Mouse (Mus musculus) gastrocnemius, postnatal 10 days (tissue): ENCODE measurements around the gene Grm4. TPM values are rescaled to one million over a fixed set of nuclear protein-coding genes. Genes with fewer than 3 reads are reported as not detected.

ENCODE experiments used
- DNase-seq: peaks from one replicate; pipeline ENCODE4 v3.0.0; 2021; ENCODE audit warnings: mixed read lengths
- total RNA-seq, 2 experiments: library from RNA; stranded (reverse); gene quantifications; 2 replicates each; pipeline ENCODE4 v1.2.3; 2021

Gene Grm4
- total RNA-seq, 2 experiments from 2014 or later, result 0.16 to 0.32 TPM

- DNase-seq, result no peak
These were observed 32.9 kb downstream of the Grm4 start for GRCm38 (mm10) chr17:27488173-27488823.

- DNase-seq, result no peak
These were observed 35.3 kb downstream of the Grm4 start for GRCm38 (mm10) chr17:27485940-27486339.

DNA sequence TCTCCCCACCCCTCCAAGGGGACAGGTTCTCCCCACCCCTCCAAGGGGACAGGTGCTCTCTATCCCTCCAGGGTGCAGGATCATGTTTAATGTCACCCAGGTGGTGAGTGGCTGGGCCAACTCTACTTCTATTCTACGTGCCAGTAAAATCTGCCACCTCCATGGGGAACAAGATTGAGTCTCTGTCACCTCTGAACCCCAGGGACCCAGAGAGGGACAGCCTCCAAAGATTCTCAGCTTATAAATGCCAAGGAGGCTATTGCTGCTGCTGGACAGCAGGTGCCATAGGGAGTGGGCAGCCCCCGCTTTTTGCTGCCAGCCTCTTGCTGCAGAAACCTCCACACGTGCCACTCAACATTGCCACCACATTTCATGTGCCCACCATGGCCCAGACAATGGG, 37.6 kb downstream of the Grm4 start:
- no peak for DNase-seq

- DNase-seq, result no peak
These were observed 40.8 kb downstream of the Grm4 start for GRCm38 (mm10) chr17:27480143-27481103.

DNA sequence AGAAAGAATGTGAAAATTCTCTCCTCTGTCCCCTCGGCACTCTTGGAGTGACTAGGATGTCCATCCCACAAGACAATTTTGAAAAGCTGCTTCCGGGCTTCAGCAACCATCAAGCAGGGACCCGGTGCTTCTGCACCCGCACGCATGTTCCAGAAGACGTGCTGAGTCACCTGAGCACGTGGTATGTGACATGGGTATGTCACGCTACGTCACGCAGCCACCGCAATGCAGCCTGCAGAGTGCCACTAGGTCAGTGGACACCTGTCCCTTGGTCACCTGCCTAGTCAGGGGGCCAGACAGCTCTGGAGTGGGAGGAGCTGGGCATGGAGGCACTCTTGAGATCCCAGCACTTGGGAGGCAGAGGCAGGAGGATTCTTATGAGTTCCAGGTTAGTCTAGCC, 45.6 kb downstream of the Grm4 start:
- DNase-seq, result no peak

GRCm38 (mm10) chr17:27466620-27467019, 54.6 kb downstream of the Grm4 start:
- peak; percentile 72 for DNase-seq

- DNase-seq, result no peak
These were observed 55.3 kb downstream of the Grm4 start for GRCm38 (mm10) chr17:27465924-27466323.

DNA sequence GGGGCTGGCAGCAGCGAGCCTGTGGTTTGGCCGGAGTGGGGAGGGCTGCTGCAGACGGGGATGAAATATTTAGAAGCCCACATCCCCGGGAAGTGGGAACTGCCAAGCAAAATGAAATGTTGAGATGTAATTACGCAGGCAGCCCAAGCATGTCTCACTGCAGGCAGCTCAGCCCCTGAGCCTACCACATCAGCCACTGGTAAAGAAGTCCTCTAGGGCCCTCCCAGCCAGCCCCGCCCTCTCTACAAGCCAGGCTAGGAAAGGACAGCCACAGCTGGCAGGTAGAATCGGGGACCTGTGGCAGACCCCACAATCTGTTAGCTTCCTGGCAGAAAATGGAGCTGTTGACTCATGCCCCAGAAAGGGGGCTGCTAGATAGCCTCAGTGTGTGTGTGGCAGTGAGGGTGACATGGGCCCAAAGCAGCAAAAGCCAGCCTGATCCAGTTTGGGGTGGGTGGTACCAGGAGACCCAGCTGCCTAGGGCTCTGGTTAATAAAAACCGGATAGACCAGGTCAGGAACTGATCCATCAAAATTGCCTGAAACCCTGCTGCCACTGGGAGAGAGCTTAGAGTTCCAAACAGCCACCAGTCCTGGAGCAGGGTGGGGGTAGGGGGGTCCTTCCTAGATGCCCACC, 56.8 kb downstream of the Grm4 start:
- no peak for DNase-seq

DNA sequence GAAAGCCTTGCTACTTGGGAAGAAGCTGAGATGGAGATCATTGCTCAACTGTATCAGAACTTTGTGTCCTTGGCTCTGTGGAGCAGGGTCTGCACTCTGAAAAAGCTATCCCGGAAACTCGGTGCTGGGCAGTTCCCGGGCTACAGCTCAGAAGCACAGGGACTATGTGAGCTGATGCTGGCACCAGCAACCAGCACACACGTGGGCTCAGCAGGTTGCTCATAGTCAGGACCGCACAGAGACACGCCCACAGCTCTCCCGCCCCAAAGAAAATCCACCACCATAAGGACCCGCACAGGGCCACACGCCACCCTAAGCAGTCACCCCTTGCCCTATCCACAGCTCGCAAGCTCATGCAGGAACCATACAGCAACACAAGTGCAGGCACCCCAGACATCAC, 61.2 kb downstream of the Grm4 start:
- DNase-seq, result no peak

DNA sequence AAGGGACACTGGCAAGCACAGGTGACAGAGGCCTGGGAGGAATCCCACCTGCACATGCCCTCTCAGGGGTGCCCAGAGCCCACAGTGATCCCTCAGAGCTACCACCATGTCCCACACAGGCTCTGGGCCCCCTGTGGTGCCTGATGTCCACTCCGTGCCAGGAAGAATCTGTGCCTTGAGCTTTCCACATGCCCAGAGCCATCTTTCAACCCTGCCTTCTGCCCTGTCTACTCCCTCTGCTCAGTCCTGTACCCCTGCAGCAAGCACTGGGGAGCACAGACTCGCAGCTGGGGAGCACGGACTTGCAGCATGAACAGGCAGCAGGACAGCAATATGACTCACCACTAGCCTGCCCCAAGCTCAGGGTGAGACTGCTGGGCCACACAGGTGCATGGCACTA, 62.0 kb downstream of the Grm4 start:
- no peak for DNase-seq

DNA sequence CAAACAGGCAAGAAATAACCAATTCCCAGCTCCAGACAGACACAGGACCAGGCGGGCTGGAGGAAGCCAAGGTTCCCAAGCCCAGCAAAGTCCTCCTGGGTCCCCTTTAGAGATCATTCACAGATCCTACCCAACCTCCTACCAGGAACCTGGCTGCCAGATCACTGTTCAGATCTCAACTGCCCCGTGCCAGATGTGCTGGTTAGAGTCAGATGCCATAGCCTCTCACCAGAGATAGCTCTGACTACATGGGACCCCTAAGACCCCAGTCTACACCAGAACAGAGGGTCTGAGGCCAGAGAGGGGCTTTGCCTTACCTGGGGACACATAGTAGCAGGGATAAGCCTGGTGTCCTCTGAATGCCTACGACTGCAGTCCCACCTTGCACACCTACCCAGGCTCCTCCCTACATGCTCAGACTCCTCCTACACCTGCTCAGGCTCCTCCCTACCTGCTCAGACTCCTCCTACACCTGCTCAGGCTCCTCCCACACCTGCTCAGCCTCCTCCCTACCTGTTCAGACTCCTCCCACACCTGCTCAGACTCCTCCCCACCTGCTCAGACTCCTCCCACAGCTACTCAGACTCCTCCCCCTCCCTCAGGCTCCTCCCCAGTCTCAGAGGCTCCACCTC, 63.2 kb downstream of the Grm4 start:
- DNase-seq, result no peak

DNA sequence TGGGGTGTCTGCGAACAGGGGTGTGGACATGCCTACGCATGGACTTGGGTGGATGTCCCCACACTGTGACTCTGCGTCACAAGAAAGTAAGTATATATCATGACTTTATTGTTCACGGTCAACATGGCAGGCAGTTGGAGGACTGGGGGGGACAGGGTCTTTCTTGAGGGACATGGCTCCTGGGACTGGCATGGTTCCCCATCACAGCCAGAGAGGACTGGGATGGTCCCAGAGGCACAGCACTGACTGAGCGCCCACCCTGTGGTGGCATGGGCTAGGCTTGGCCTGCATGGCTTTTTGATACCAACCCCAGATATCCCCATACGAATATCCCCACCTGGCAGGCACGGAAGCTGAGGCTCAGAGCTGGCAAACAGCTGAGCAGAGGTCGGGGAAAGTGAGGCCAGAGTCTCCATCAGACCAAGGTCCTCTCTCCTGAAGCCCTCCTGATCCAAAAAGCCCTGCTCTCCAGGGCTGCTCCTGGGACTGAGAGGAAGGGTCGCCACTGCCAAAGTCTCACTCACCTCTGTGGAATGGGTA, 64.1 kb downstream of the Grm4 start:
- DNase-seq, result no peak

GRCm38 (mm10) chr17:27456364-27456763, 64.8 kb downstream of the Grm4 start:
- no peak for DNase-seq

- DNase-seq, result no peak
These were observed 66.0 kb downstream of the Grm4 start for GRCm38 (mm10) chr17:27455012-27455784.

DNA sequence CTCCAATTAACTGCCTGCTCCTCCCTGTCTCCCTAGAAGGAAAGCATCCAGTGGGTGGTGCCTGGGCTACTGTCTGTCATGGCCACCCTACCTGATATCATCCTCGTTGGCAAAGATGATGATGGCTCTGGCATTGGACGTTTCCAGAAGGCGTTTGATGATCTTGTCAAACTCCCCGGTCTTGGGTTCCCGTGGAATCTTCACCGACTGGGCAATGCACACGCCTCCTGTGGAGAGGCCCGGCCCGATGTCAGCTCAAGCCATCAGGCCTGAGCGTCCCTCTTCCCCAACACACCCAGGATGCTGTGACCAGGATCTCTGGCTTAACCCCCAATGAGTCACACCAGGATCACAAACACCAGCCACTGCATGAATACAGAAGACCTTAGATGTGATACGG, 66.8 kb downstream of the Grm4 start:
- DNase-seq, result no peak

- no peak for DNase-seq
These were observed 68.2 kb downstream of the Grm4 start for GRCm38 (mm10) chr17:27453045-27453444.

- DNase-seq, result no peak
These were observed 69.4 kb downstream of the Grm4 start for GRCm38 (mm10) chr17:27451787-27452186.

- no peak for DNase-seq
These were observed 70.0 kb downstream of the Grm4 start for GRCm38 (mm10) chr17:27451216-27451615.

- DNase-seq, result no peak
These were observed 71.4 kb downstream of the Grm4 start for GRCm38 (mm10) chr17:27449757-27450330.

- no peak for DNase-seq
These were observed 72.5 kb downstream of the Grm4 start for GRCm38 (mm10) chr17:27448749-27449148.
